Mouse (Mus musculus) ES-Bruce4 (cell line): ENCODE measurements around the gene Rars. TPM values are rescaled to one million over a fixed set of nuclear protein-coding genes. Genes with fewer than 3 reads are reported as not detected.

Experiments
- H3K27ac ChIP-seq: 2 replicates; pipeline ENCODE4 v1.5.1; 2012; ENCODE audit warnings: low read length, inconsistent platforms; ENCODE audit not compliant: insufficient read depth
- H3K27me3 ChIP-seq: 2 replicates; pipeline ENCODE4 v1.6.1; 2012; ENCODE audit warnings: mild to moderate bottlenecking, low read length, inconsistent platforms; ENCODE audit not compliant: control insufficient read depth, poor library complexity, insufficient read depth, severe bottlenecking
- H3K36me3 ChIP-seq: 2 replicates; pipeline ENCODE4 v1.6.1; 2012; ENCODE audit warnings: inconsistent platforms, mild to moderate bottlenecking, low read length, moderate library complexity; ENCODE audit not compliant: control insufficient read depth, poor library complexity, insufficient read depth, severe bottlenecking
- H3K4me1 ChIP-seq: one replicate; pipeline ENCODE4 v1.8.1; 2011; ENCODE audit warnings: low read length; ENCODE audit not compliant: control insufficient read depth, insufficient read depth
- H3K4me3 ChIP-seq: 2 replicates; pipeline ENCODE4 v1.5.1; 2011; ENCODE audit warnings: low read depth, mild to moderate bottlenecking, low read length
- H3K9ac ChIP-seq: 2 replicates; pipeline ENCODE4 v1.6.1; 2012; ENCODE audit warnings: low read depth, mild to moderate bottlenecking, inconsistent platforms; ENCODE audit not compliant: poor library complexity, severe bottlenecking
- H3K9me3 ChIP-seq: replicated peaks from 2 replicates; pipeline ENCODE4 v1.6.1; 2012; ENCODE audit warnings: mild to moderate bottlenecking, low read length, inconsistent platforms; ENCODE audit not compliant: control insufficient read depth, poor library complexity, insufficient read depth, severe bottlenecking
- CTCF ChIP-seq: IDR thresholded peaks from one replicate; pipeline ENCODE4 v1.8.1; 2011; ENCODE audit warnings: low read depth, low read length
- EP300 ChIP-seq: IDR thresholded peaks from 2 replicates; pipeline ENCODE4 v1.6.1; 2011; ENCODE audit warnings: low read depth, low read length; ENCODE audit not compliant: insufficient read depth
- POLR2A ChIP-seq: IDR thresholded peaks from one replicate; pipeline ENCODE4 v1.8.1; 2011; ENCODE audit warnings: low read length; ENCODE audit not compliant: insufficient read depth
- polyA plus RNA-seq: library from polyadenylated mRNA; stranded (reverse); fragments of >200 nt; gene quantifications from 2 replicates; pipeline ENCODE4 v1.2.4, GENCODE M21; 2011; ENCODE audit warnings: low read depth; ENCODE audit not compliant: missing spikeins, insufficient read depth, insufficient read length

Rars gene
- polyA plus RNA-seq, 1 experiment: 177 TPM

- Histone ChIP-seq H3K4me1 (no peaks in the 10 kb centered on the region), H3K27ac (no peak overlapping the region), H3K4me3 (no peak overlapping the region), H3K9ac (no peak overlapping the region), H3K27me3 (no peaks in the 10 kb centered on the region), H3K9me3 (no peaks in the 10 kb centered on the region), H3K36me3 (peaks cover 16% of the 10 kb centered on the region)
- no peak for TF ChIP-seq EP300
- no peak for TF ChIP-seq POLR2A
- TF ChIP-seq CTCF: no peak
Measured at GRCm38 (mm10) chr11:35870961-35871360, 36.7 kb upstream of the Rars start.

- no peaks in the 10 kb centered on the region for H3K9me3 ChIP-seq
- no peak overlapping the region for H3K9ac ChIP-seq
- H3K4me3 ChIP-seq: no peak overlapping the region
- H3K4me1 ChIP-seq: no peaks in the 10 kb centered on the region
- H3K36me3 ChIP-seq: peaks cover 17% of the 10 kb centered on the region
- TF ChIP-seq CTCF (no peak), POLR2A (no peak), EP300 (no peak)
- no peaks in the 10 kb centered on the region for H3K27me3 ChIP-seq
- no peak overlapping the region for H3K27ac ChIP-seq
Measured at GRCm38 (mm10) chr11:35866140-35866539, 31.8 kb upstream of the Rars start.

- Histone ChIP-seq H3K9ac (no peak overlapping the region), H3K4me3 (no peak overlapping the region), H3K27ac (no peak overlapping the region), H3K9me3 (no peaks in the 10 kb centered on the region), H3K36me3 (peaks cover 17% of the 10 kb centered on the region), H3K4me1 (no peaks in the 10 kb centered on the region), H3K27me3 (no peaks in the 10 kb centered on the region)
- no peak for TF ChIP-seq POLR2A
- TF ChIP-seq CTCF: no peak
- TF ChIP-seq EP300: no peak
Measured at GRCm38 (mm10) chr11:35864981-35865604, 30.8 kb upstream of the Rars start.

GRCm38 (mm10) chr11:35863653-35864052, 29.3 kb upstream of the Rars start:
- Histone ChIP-seq H3K36me3 (peaks cover 15% of the 10 kb centered on the region), H3K4me1 (no peaks in the 10 kb centered on the region), H3K4me3 (no peak overlapping the region), H3K27ac (no peak overlapping the region), H3K9me3 (no peaks in the 10 kb centered on the region), H3K9ac (no peak overlapping the region), H3K27me3 (no peaks in the 10 kb centered on the region)
- no peak for TF ChIP-seq POLR2A
- TF ChIP-seq EP300: no peak
- no peak for TF ChIP-seq CTCF

- no peak overlapping the region for H3K9ac ChIP-seq
- no peak for TF ChIP-seq POLR2A
- no peak for TF ChIP-seq CTCF
- no peak for TF ChIP-seq EP300
- H3K4me1 ChIP-seq: no peaks in the 10 kb centered on the region
- H3K27me3 ChIP-seq: no peaks in the 10 kb centered on the region
- no peak overlapping the region for H3K27ac ChIP-seq
- H3K4me3 ChIP-seq: no peak overlapping the region
- H3K36me3 ChIP-seq: peaks cover 5% of the 10 kb centered on the region
- no peaks in the 10 kb centered on the region for H3K9me3 ChIP-seq
Measured at GRCm38 (mm10) chr11:35857395-35858067, 23.2 kb upstream of the Rars start.

- Histone ChIP-seq H3K9me3 (no peaks in the 10 kb centered on the region), H3K4me3 (no peak overlapping the region), H3K27ac (no peak overlapping the region), H3K36me3 (peaks cover 12% of the 10 kb centered on the region), H3K27me3 (no peaks in the 10 kb centered on the region), H3K4me1 (no peaks in the 10 kb centered on the region), H3K9ac (no peak overlapping the region)
- TF ChIP-seq POLR2A: no peak
- no peak for TF ChIP-seq EP300
- no peak for TF ChIP-seq CTCF
Measured at GRCm38 (mm10) chr11:35856359-35857040, 22.2 kb upstream of the Rars start.
